Mouse (Mus musculus): ENCODE data around the gene Eif3g.

Gene Eif3g

DNA sequence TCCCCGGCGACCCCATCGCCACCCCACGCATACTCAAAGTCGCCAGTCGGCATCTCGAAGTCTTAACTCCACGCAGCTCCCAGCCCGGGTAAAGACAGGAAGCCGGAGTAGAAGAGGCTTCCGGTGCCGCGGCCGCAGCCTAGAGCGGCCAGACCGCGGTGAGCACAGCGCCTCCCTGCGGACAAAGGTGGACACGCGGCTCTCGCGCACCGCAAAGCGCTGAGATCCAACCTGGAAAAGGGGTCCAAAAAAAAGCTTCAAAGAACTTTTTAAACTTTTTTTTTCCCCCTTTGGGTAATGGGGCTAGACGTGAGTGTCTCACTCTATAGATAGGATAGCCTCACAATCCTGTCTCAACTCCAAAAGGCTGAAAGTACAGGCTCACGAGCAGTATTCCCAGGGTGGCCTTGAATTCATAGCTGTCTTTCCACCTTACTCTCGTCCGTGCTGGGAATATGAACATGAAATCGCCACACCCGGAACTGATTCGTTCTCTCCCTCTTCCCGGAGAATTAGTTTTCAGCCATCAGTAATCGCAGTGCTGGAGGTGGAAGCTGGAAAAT lies at the start of gene Eif3g:
Gene Eif3g, minus strand, starts transcription at position 113 of the 563 bp plus-strand sequence.
- DNase-seq, result peak; percentile 93

GRCm38 (mm10) chr9:20946066-20946880 lies 47.9 kb upstream of the Eif3g start:
- no peak for DNase-seq

DNA sequence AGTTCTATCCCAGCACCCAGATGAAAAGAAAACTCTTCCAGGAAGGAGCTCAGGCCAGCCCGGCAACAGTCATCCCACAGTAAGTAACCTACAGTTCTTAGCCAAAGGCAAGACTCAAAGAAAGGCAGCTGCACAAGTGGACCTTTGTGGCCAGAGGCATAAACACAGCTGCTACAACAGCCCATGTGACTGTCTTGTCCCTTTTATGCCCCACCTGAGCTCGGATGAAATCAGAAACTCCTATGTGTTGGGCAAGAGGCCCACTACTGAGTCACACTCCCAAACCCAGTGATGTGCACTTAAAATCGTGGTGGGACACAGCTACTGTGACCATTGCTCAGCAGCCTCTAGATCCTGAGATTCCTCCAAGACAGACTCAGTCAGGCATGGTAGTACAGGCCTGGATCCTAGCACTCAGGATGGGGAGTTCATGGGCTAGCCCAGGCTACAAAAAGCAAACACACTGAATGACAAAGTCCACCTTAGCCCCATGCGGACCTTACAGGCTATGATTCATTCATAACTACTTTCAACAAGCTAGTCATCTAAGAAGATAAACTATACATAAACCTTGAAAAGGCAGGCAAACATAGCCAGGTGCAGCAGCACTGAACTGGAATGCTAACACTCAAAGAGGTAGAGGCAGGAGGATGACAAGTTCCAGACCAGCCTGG lies 46.4 kb upstream of the Eif3g start:
- no peak for DNase-seq

DNA sequence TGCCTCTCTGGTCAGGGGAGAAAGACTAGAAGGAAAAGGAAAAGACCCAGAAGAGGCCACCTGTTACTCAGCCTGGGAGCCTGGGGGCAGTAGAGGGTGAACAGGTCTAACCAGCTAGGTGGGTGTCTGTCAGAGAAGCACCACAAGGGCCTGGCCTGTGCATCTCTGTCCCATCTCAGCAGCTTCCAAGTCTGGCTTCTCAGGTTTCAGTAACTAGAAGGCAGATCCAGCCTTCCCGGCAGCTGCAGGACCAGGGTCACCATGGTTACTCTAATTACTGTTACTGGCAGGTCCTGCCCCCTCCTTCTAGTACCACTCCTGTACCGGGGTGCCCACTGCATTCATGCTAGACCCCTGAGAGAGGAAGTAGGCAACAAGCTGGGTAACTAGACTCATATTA lies 45.5 kb upstream of the Eif3g start:
- peak; percentile 18 for DNase-seq

GRCm38 (mm10) chr9:20943396-20943795 lies 45.0 kb upstream of the Eif3g start:
- peak; percentile 4 for DNase-seq

- no peak for DNase-seq
These were observed 24.8 kb upstream of the Eif3g start for GRCm38 (mm10) chr9:20923258-20923657.

DNA sequence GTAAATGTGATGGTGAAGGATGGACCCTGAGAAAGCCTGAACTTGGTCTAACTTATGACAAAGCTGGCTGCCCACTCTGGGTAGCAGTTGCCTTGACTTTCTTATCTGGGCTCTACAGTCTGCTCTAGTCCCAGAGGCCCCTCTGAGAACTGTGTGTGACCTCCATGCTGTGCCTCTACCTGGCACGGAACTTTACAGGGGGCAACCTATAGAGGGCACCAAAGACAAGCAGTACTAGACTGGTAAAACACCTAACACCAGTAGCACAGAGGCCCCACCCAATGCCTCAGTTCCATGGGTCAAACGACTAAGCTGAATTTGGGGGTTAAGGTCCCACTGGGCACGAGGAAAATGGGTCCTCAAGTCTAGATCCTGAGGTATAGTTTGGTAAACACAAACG lies 17.7 kb upstream of the Eif3g start:
- DNase-seq, result no peak

DNA sequence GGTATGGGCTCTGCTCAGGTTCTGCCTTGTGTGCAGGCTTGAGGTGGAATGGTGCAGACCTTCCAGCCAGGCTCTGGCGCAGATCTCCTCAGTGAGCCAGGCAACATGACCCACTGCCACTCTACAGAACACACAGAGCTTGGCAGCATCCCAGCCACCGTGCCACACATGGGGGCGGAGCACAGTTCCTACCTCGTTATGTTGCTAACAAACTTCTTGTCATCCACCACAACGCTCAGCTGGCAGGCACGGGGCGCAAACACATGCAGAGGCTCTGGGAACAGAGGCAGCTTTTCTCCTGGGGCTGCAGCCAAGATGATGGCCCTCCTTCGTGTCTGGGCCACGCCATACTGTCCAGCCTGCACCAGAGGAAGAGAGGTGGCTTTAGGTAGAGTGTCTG lies 11.5 kb upstream of the Eif3g start:
- DNase-seq, result no peak

- DNase-seq, result no peak
These were observed 3.7 kb upstream of the Eif3g start for GRCm38 (mm10) chr9:20902174-20902491.

- DNase-seq, result peak; percentile 78
These were observed 3.2 kb upstream of the Eif3g start for GRCm38 (mm10) chr9:20901466-20902173.

- DNase-seq, result no peak
These were observed 500 bp downstream of the Eif3g start for GRCm38 (mm10) chr9:20897736-20898510.

GRCm38 (mm10) chr9:20895382-20895781 lies 3.0 kb downstream of the Eif3g start:
- DNase-seq, result no peak

GRCm38 (mm10) chr9:20894629-20895028 lies 3.8 kb downstream of the Eif3g start:
- DNase-seq, result no peak

DNA sequence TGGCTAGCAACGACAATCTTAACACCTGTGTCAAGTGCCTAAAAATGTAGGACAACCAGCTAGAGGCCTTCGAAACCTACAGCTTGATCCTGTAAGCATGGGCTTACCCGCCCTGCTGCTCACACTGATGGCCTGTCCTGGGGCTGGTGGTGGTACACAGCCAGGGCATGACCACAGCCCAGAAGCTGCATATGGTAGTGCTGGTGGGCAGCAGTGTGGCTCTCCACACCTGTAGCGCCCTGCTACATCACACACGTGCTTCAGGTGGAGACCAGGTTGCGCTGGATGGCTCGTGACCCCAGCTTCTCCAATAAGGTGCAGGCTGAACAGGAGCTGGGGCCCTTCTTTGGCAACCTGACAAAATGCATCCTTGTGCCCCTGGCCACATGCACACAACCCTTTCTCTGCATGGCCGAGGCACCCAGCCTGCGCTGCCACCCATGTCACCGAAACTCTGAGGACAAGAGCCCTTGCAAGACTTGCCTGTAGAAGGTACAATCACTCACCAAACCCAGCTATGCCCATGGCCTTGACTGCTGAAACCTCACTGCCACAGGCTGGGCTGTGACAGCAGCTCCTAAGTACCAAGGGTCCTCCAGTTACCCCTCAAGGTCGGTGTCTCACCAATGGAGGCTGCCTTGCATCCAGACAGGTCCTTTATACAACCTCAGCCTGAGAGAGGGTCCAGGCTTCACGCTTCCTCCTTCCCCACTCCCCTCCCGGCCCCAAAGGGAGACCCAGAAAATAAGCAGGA lies 4.7 kb downstream of the Eif3g start:
- no peak for DNase-seq

DNA sequence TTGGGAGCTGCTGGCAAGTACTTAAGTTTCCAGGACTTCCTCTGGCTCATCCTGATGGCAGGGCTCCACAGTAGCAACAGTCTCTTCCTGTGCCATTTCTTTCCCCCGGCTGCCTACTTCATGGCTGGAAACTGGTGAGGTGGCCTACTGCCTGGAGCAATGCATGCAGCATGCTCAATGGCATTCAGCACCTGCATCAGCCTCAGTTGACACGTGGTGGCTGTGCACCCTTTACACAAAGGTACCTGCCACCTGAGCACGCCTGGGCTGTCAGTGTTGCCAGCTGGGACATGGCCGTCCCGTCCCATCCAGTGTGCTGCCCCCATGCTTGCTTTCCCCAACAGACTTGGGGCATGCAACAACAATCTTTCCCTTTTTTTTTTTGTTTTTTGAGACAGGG lies 5.4 kb downstream of the Eif3g start:
- DNase-seq, result no peak

DNA sequence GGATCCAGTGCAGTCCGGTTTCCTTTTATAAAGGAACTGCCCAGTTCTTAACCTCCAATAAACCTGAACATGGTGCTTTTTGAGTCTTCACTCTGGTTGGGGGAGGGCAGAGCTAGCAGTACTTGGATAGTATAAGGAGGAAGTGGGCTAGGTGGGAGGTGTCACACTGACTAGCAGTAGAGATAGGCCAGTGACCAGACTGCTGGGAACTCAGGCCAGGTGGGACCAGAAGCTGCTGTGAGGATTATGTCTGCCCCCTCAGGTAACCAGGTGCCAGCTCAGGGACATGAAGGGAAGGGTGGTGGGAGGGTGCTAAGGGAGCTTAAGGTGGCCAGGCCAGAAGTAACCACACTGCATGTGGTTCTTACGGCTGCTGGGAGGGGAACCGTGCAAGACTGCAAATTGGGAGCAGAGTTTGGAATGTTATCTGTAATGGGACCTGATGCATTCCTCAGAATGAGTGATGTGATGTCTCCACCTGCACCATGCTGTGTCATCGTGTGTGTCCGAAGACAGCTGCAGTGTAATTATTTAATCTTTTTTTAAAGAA lies 6.2 kb downstream of the Eif3g start:
- DNase-seq, result no peak

DNA sequence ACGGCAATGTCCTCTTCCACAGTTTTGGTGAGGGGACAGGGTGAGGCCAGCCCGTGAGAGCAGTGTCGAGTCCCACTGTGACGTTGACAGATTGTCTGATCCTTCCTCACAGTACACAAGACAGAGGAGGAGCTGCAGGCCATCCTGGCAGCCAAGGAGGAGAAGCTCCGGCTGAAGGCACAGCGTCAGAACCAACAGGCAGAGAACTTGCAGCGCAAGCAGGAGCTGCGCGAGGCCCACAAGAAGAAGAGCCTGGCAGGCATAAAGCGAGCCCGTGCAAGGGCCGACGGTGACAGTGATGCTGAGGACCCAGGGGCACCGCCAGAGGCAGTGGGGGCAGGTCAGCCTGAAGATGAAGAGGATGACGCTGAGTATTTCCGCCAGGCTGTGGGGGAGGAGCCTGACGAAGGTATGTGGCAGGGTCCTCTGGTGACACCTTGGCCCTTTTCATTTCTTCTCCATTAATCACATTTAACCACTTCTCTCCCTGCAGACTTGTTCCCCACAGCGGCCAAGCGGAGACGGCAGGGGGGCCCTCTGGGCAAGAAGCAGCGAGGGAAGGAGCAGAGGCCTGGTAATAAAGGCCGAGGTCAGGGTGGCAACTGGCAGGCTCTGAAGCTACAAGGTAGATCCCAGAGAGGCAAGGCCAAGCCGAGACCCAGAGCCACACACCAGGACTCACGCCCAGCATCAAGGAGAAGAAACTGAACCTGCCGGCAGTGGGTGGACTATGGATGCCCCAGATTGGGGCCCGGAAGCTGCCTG lies 6.9 kb downstream of the Eif3g start:
- no peak for DNase-seq

DNA sequence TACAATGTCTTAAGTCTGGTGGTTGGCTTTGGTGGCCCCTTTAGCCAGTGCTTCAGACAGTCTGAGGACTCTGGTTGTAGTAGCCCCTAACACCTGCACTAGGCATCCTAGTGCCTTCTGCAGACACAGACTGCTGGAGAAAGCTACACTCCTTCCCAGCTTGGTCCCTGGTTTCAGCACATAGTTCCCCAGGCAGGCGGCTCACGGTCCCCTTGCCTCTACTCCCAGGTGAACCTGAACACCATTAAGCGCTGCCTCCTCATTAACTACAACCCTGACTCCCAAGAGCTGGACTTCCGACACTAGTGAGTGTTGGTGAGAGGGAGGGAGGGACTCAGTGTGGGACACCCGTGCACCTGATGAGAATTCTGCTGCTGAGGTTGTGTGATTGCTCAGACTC lies 8.0 kb downstream of the Eif3g start:
- no peak for DNase-seq

DNA sequence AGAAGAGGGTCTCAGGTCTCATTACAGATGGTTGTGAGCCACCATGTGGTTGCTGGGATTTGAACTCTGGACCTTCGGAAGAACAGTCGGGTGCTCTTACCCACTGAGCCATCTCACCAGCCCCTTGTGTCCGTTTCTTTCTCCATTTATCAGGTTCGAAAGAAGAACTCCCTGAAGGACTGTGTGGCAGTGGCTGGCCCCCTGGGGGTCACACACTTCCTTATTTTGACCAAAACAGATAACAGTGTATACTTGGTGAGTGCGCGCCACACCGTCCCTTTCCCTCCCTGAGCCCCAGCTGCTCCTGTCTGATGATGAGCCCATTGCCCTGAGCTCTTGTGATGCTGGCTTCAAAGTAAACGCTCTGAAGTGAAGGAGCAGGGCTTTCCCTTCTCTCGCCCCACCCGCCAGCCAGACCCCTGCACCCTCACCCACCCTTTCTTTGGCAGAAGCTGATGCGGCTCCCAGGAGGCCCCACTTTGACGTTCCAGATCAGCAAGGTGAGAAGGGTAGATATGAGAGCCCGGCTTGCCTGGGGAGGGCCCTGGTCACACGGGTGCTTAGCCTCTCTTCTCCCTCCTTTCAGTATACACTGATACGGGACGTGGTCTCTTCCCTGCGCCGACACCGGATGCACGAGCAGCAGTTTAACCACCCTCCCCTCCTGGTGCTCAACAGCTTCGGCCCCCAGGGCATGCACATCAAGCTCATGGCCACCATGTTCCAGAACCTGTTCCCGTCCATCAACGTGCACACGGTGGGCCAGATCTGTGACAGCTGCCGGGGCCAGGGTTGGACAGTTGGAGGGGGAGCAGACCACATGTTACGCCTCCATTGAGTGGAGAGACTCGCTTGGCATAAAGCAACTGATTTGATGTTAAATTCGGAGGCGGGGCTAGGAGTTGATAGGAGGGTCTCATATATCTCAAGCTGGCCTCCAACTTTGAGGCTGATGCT lies 9.0 kb downstream of the Eif3g start:
- no peak for DNase-seq

DNA sequence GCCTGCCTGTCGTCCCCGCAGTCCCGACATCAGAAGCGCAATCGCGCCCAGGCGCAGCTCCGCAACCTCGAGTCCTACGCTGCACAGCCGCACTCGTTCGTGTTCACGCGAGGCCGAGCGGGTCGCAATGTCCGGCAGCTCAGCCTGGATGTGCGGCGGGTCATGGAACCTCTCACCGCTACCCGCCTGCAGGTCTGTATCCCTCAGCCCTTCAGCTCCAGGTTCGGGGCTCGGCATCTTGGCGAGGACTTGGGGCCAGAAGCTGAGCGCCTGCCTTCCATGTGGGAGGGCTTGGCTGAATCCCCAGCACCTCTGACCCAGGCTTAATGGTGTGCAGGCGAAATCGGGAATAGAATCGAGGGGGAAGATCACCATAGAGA lies 10.0 kb downstream of the Eif3g start:
- DNase-seq, result no peak
